Mouse (Mus musculus): ENCODE data around the gene Atp1a1.

Atp1a1 gene

GRCm38 (mm10) chr3:101594982-101595381 is 9.5 kb downstream of the Atp1a1 start:
- no peak for DNase-seq (ENCODE audit: extremely low read depth, low read depth, low spot score)

GRCm38 (mm10) chr3:101593266-101593651 is 11.2 kb downstream of the Atp1a1 start:
- no peak for DNase-seq (ENCODE audit: extremely low read depth, low read depth, low spot score)

GRCm38 (mm10) chr3:101592281-101593265 is 11.9 kb downstream of the Atp1a1 start:
- no peak for DNase-seq (ENCODE audit: extremely low read depth, low read depth, low spot score)

- DNase-seq (ENCODE audit: extremely low read depth, low read depth, low spot score) = no peak
Observed at GRCm38 (mm10) chr3:101590380-101590779, 14.1 kb downstream of the Atp1a1 start.

GRCm38 (mm10) chr3:101588299-101588698 is 16.2 kb downstream of the Atp1a1 start:
- DNase-seq (ENCODE audit: extremely low read depth, low read depth, low spot score) = no peak

- DNase-seq (ENCODE audit: extremely low read depth, low read depth, low spot score) = no peak
Observed at GRCm38 (mm10) chr3:101586794-101587193, 17.7 kb downstream of the Atp1a1 start.

GRCm38 (mm10) chr3:101578072-101578471 is 26.4 kb downstream of the Atp1a1 start:
- DNase-seq (ENCODE audit: extremely low read depth, low read depth, low spot score) = no peak

- no peak for DNase-seq (ENCODE audit: extremely low read depth, low read depth, low spot score)
Observed at GRCm38 (mm10) chr3:101577361-101577760, 27.1 kb downstream of the Atp1a1 start.

GRCm38 (mm10) chr3:101575527-101576085 is 28.9 kb downstream of the Atp1a1 start:
- no peak for DNase-seq (ENCODE audit: extremely low read depth, low read depth, low spot score)

GRCm38 (mm10) chr3:101574463-101575193 is 29.9 kb downstream of the Atp1a1 start:
- no peak for DNase-seq (ENCODE audit: extremely low read depth, low read depth, low spot score)

GRCm38 (mm10) chr3:101572991-101573390 is 31.5 kb downstream of the Atp1a1 start:
- DNase-seq (ENCODE audit: extremely low read depth, low read depth, low spot score) = no peak

GRCm38 (mm10) chr3:101572174-101572626 is 32.3 kb downstream of the Atp1a1 start:
- peak; percentile 95 for DNase-seq (ENCODE audit: extremely low read depth, low read depth, low spot score)

- DNase-seq (ENCODE audit: extremely low read depth, low read depth, low spot score) = no peak
Observed at GRCm38 (mm10) chr3:101571515-101572130, 32.9 kb downstream of the Atp1a1 start.

- DNase-seq (ENCODE audit: extremely low read depth, low read depth, low spot score) = no peak
Observed at GRCm38 (mm10) chr3:101570747-101571514, 33.6 kb downstream of the Atp1a1 start.

- DNase-seq (ENCODE audit: extremely low read depth, low read depth, low spot score) = no peak
Observed at GRCm38 (mm10) chr3:101570246-101570645, 34.2 kb downstream of the Atp1a1 start.

- no peak for DNase-seq (ENCODE audit: extremely low read depth, low read depth, low spot score)
Observed at GRCm38 (mm10) chr3:101568627-101569026, 35.9 kb downstream of the Atp1a1 start.

GRCm38 (mm10) chr3:101564011-101564410 is 40.5 kb downstream of the Atp1a1 start:
- no peak for DNase-seq (ENCODE audit: extremely low read depth, low read depth, low spot score)

GRCm38 (mm10) chr3:101562510-101563209 is 41.8 kb downstream of the Atp1a1 start:
- DNase-seq (ENCODE audit: extremely low read depth, low read depth, low spot score) = no peak

- DNase-seq (ENCODE audit: extremely low read depth, low read depth, low spot score) = no peak
Observed at GRCm38 (mm10) chr3:101561948-101562347, 42.5 kb downstream of the Atp1a1 start.

Measured in fat pad, adult 2 months (tissue).